Mouse (Mus musculus) brain, embryonic 14.5 days (tissue): ENCODE data around the gene Ubl7.

Source experiments
- CTCF ChIP-seq: fragments of 200-500 bp; IDR thresholded peaks from 2 replicates; pipeline ENCODE4 v1.5.1; 2012; ENCODE audit warnings: inconsistent platforms, mild to moderate bottlenecking, moderate library complexity, borderline replicate concordance; ENCODE audit not compliant: insufficient read depth, insufficient read length; ENCODE audit errors: extremely low read depth
- POLR2A ChIP-seq: fragments of 200-500 bp; IDR thresholded peaks from 2 replicates; pipeline ENCODE4 v1.6.1; 2012; ENCODE audit warnings: mild to moderate bottlenecking, inconsistent platforms, borderline replicate concordance; ENCODE audit not compliant: poor library complexity, insufficient read depth, insufficient read length, severe bottlenecking; ENCODE audit errors: extremely low read depth

GRCm38 (mm10) chr9:57963249-57963997, 52.6 kb downstream of the Ubl7 start:
- TF ChIP-seq POLR2A (no peak), CTCF (no peak)
